Mouse (Mus musculus) stomach, embryonic 14.5 days (tissue): ENCODE data around the gene Fstl1. TPM values are rescaled to one million over a fixed set of nuclear protein-coding genes. Genes with fewer than 3 reads are reported as not detected.

Experiments used
- ATAC-seq: fragments of 200-750 bp; cut with Nextera tagmentation; 2 replicates; pipeline ENCODE4 v1.8.0; 2017; ENCODE audit warnings: low read depth, moderate TSS enrichment; ENCODE audit not compliant: insufficient number of reproducible peaks, insufficient read depth, low FRiP score
- H3K27ac ChIP-seq: fragments of 300-500 bp; sonication (generic); 2 replicates; pipeline ENCODE4 v1.5.1; 2014; ENCODE audit warnings: mild to moderate bottlenecking, low read length, moderate library complexity, mixed read lengths
- H3K27me3 ChIP-seq: fragments of 300-500 bp; sonication (generic); 2 replicates; pipeline ENCODE4 v1.6.1; 2014; ENCODE audit warnings: low read length, control low read depth, mixed read lengths; ENCODE audit not compliant: control insufficient read depth, insufficient read depth
- H3K36me3 ChIP-seq: fragments of 300-500 bp; sonication (generic); 2 replicates; pipeline ENCODE4 v1.6.1; 2014; ENCODE audit warnings: mild to moderate bottlenecking, control low read depth, low read length, moderate library complexity, mixed read lengths; ENCODE audit not compliant: control insufficient read depth, insufficient read depth
- H3K4me1 ChIP-seq: fragments of 300-500 bp; sonication (generic); 2 replicates; pipeline ENCODE4 v1.6.1; 2014; ENCODE audit warnings: low read length, control low read depth, mixed read lengths; ENCODE audit not compliant: control insufficient read depth, insufficient read depth
- H3K4me2 ChIP-seq: fragments of 300-500 bp; sonication (generic); replicated peaks from 2 replicates; pipeline ENCODE4 v1.6.1; 2014; ENCODE audit warnings: low read depth, low read length, control low read depth
- H3K4me3 ChIP-seq: fragments of 300-500 bp; sonication (generic); 2 replicates; pipeline ENCODE4 v1.5.1; 2014; ENCODE audit warnings: low read depth, low read length, control low read depth
- H3K9ac ChIP-seq: fragments of 300-500 bp; sonication (generic); replicated peaks from 2 replicates; pipeline ENCODE4 v1.6.1; 2014; ENCODE audit warnings: low read depth, mild to moderate bottlenecking, control low read depth, low read length, moderate library complexity, mixed read lengths
- H3K9me3 ChIP-seq: fragments of 300-500 bp; sonication (generic); 2 replicates; pipeline ENCODE4 v1.6.1; 2016; ENCODE audit warnings: low read depth, low read length, control low read depth; ENCODE audit not compliant: control insufficient read depth
- WGBS: fragments of 180-500 bp; shearing (Covaris S2); extraction: QIAGEN DNeasy Blood & Tissue Kit; methylation state at CpG from one replicate; pipeline ENCODE4 v1.1.7; 2014; 5-methylcytosine and 5-hydroxymethylcytosine counted together
- polyA plus RNA-seq: library from polyadenylated mRNA; unstranded; fragments of >200 nt; fragmentation: Nextera tagmentation; extraction: Ambion mirVana; gene quantifications from 2 replicates; pipeline ENCODE4 v1.2.1, GENCODE M21; 2014

Gene Fstl1
- polyA plus RNA-seq, 1 experiment from 2014 or later = 519 TPM

GRCm38 (mm10) chr16:37779651-37780280, 3.1 kb downstream of the Fstl1 start:
- Histone ChIP-seq H3K9me3 (no peaks in the 10 kb centered on the region), H3K4me1 (peaks cover 16% of the 10 kb centered on the region), H3K27me3 (no peaks in the 10 kb centered on the region), H3K4me2 (peak overlapping the region; percentile 37), H3K9ac (0 out of 2 replicates have a peak overlapping the region, but pooled peaks have one; percentile 18), H3K4me3 (peak overlapping the region; percentile 2; the same call in 1 of the 2 replicates), H3K27ac (peak overlapping the region; percentile 59), H3K36me3 (peaks cover 7% of the 10 kb centered on the region; the same call in 1 of the 2 replicates)
- 58% methylated on average over 7 of the region's 7 CpGs for WGBS
- ATAC-seq = no peak

GRCm38 (mm10) chr16:37780386-37780785, 3.7 kb downstream of the Fstl1 start:
- WGBS = 24% methylated on average over 1 of the region's 1 CpGs

DNA sequence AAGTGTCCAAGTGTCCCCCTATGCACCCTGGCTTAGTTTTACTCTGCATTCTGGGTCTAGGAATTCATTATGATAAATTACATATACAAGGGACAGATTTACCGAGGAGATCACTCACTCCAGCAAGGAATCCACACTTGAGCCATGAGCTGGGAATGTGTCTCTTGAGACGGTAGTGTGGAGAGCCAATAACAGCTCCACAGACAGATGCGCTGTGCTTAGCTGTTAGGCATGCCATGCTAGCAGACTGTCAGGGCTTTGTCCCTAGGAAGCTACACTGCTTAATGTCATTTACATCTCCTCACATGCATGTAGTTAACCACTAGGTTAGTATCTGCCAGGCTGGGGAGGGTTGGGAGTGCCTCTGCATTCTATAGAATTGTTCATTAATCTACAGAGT, 4.2 kb downstream of the Fstl1 start:
- Histone ChIP-seq H3K9me3 (no peaks in the 10 kb centered on the region), H3K4me1 (peaks cover 16% of the 10 kb centered on the region), H3K4me2 (no peak overlapping the region), H3K4me3 (no peak overlapping the region), H3K27ac (no peak overlapping the region), H3K9ac (no peak overlapping the region), H3K36me3 (peaks cover 12% of the 10 kb centered on the region; the same call in 1 of the 2 replicates), H3K27me3 (no peaks in the 10 kb centered on the region)
- 64% methylated on average over 3 of the region's 3 CpGs for WGBS
- no peak for ATAC-seq

More at GRCm38 (mm10) chr16:37780386-37780785, 3.7 kb downstream of the Fstl1 start:
- no peak overlapping the region for H3K9ac ChIP-seq
- no peaks in the 10 kb centered on the region for H3K27me3 ChIP-seq
- peaks cover 12% of the 10 kb centered on the region; the same call in 1 of the 2 replicates for H3K36me3 ChIP-seq
- ATAC-seq = no peak
- no peak overlapping the region for H3K4me3 ChIP-seq
- no peaks in the 10 kb centered on the region for H3K9me3 ChIP-seq
- peaks cover 16% of the 10 kb centered on the region for H3K4me1 ChIP-seq
- H3K4me2 ChIP-seq = no peak overlapping the region
- no peak overlapping the region for H3K27ac ChIP-seq

GRCm38 (mm10) chr16:37784526-37784925, 7.9 kb downstream of the Fstl1 start:
- Histone ChIP-seq H3K9me3 (no peaks in the 10 kb centered on the region), H3K36me3 (peaks cover 20% of the 10 kb centered on the region), H3K4me1 (peaks cover 36% of the 10 kb centered on the region), H3K27ac (no peak overlapping the region), H3K4me3 (no peak overlapping the region), H3K9ac (no peak overlapping the region), H3K4me2 (no peak overlapping the region), H3K27me3 (no peaks in the 10 kb centered on the region)
- no peak for ATAC-seq
- WGBS = 78% methylated on average over 3 of the region's 3 CpGs

DNA sequence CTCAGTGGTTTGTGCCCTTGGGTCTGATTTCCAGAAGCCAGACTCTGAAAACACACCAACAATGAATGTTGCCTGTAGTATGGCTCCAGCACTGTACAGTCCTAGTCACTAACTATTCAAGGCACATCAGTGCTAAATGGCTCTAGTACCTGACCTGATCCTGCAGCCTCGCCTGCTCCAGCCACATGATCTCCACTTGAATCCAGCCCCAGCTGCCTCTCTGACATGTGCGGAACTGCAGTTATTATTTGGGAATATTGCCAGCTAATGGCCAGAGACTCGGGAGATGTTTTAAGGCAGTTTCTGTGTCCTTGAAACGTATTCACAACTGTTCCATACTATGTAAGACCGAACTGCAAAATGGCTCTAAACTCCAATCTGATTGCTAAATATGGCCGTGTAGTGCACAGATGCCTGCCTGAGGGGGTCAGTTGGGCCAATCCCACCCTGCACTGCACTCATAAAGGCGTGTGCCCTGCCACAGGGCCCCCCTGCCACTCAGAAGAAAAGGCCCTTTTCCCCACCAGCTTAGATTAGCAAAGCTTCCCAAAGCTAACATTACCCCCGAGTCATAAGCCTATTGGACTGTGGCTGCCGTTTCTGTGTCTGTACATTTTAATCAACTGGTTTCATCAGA, 11.0 kb downstream of the Fstl1 start:
- 22% methylated on average over 9 of the region's 9 CpGs for WGBS
- H3K27me3 ChIP-seq = no peaks in the 10 kb centered on the region
- ATAC-seq = no peak
- H3K4me1 ChIP-seq = peaks cover 41% of the 10 kb centered on the region
- H3K4me2 ChIP-seq = peak overlapping the region; percentile 30
- H3K4me3 ChIP-seq = no peak overlapping the region
- no peaks in the 10 kb centered on the region for H3K9me3 ChIP-seq
- peak overlapping the region; percentile 98 for H3K27ac ChIP-seq
- H3K36me3 ChIP-seq = peaks cover 32% of the 10 kb centered on the region
- H3K9ac ChIP-seq = no peak overlapping the region; the same call in 1 of the 2 replicates

DNA sequence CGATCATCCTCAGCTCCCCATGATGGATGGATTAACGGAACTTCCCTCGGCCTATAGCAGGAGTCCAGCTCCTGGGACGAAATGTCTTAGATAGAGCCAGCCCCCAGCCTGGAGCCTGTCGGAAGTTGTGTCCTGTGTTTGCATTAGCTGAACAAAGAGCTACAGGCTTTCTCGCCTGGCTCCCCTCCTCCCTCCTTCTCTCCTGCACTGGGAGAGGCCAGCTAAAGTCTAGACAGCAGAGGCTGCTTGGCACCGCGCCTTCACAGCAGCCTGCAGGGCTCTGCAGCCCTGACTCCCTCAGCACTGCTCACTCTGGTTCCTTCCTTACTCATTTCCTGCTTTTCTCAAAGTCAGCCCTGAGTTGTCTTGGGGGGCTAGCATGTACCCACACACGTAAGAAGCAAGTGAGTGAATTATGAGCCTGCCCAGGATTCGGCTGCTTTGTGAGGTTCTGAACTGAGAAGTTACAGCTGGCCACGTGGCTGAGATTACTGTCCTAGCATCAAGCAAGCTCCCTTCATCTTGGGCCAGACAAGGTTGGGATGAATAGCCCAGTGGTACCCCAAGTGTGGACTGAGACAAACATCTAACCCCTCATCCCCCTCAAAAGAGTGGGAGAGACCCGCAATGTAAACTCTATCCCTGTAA, 11.8 kb downstream of the Fstl1 start:
- H3K9me3 ChIP-seq = no peaks in the 10 kb centered on the region
- H3K4me1 ChIP-seq = peaks cover 41% of the 10 kb centered on the region
- peak overlapping the region; percentile 30 for H3K4me2 ChIP-seq
- peak overlapping the region; percentile 98 for H3K27ac ChIP-seq
- no peaks in the 10 kb centered on the region for H3K27me3 ChIP-seq
- ATAC-seq = peak; percentile 94
- 8% methylated on average over 12 of the region's 12 CpGs for WGBS
- no peak overlapping the region for H3K4me3 ChIP-seq
- no peak overlapping the region for H3K9ac ChIP-seq
- H3K36me3 ChIP-seq = peaks cover 33% of the 10 kb centered on the region

DNA sequence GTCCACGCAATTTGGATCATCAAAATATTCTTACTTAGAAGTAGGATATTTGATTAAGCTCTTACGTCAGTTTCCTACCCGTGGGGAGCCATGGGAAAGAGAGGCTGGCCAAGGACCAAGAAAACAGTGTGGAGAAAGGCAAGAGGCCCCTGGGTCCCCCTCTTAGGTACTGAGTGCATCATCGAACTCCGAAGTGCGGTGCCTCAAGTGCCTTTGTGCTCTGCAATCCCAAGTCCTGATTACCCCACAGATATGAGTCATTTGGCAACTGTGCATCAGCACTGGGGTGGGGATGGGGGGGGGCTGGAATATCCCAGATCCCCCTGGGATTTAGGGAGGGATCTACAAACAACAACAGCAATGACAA, 12.3 kb downstream of the Fstl1 start:
- ATAC-seq = no peak; the same call in 1 of the 2 replicates
- no peaks in the 10 kb centered on the region for H3K27me3 ChIP-seq
- H3K4me1 ChIP-seq = peaks cover 41% of the 10 kb centered on the region
- H3K27ac ChIP-seq = peak overlapping the region; percentile 98
- 40% methylated on average over 6 of the region's 6 CpGs for WGBS
- H3K4me2 ChIP-seq = peak overlapping the region; percentile 30; the same call in 1 of the 2 replicates
- H3K4me3 ChIP-seq = no peak overlapping the region
- peaks cover 37% of the 10 kb centered on the region for H3K36me3 ChIP-seq
- no peak overlapping the region for H3K9ac ChIP-seq
- H3K9me3 ChIP-seq = no peaks in the 10 kb centered on the region

DNA sequence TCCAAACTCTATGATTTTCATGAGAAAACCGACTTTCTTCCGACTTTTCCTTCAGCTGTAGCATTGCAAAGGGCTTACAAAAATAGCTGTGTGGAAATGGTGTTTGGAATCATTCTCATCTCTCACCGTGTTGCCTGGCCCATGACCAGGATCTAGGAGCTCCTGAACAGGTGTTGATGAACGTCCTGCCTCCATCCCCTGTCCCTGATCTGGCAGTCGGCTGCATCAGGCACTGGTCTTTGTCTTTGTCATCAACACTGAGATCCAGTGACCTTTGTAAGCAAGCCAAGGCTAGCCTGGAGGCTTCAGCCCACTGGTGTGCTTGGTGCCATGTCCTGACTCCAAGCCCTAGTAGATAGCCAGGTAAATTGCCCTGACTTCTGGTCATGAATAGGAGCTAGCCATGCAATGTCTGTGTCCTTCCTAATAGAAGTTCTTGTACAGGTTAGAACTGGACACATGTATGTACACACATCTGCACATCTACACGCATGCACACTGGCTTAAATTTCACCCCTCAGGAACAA, 12.8 kb downstream of the Fstl1 start:
- 66% methylated on average over 6 of the region's 6 CpGs for WGBS
- Histone ChIP-seq H3K9me3 (no peaks in the 10 kb centered on the region), H3K4me3 (no peak overlapping the region), H3K4me1 (peaks cover 41% of the 10 kb centered on the region), H3K9ac (no peak overlapping the region), H3K36me3 (peaks cover 39% of the 10 kb centered on the region), H3K27me3 (no peaks in the 10 kb centered on the region), H3K27ac (peak overlapping the region; percentile 98), H3K4me2 (no peak overlapping the region)
- no peak for ATAC-seq
